Mouse (Mus musculus) kidney, adult 2 months (tissue): ENCODE data around the gene Hoxa11.

Experiments
- CTCF ChIP-seq: fragments of 200-500 bp; conservative IDR thresholded peaks from 2 replicates; pipeline ENCODE4 v1.5.1; 2011; ENCODE audit warnings: low read depth, mild to moderate bottlenecking, control low read depth, low read length, moderate library complexity, mixed read lengths; ENCODE audit not compliant: insufficient read depth, insufficient read length
- POLR2A ChIP-seq: fragments of 200-500 bp; IDR thresholded peaks from one replicate; pipeline ENCODE4 v1.6.1; 2011; ENCODE audit warnings: low read depth, low read length, control low read depth

DNA sequence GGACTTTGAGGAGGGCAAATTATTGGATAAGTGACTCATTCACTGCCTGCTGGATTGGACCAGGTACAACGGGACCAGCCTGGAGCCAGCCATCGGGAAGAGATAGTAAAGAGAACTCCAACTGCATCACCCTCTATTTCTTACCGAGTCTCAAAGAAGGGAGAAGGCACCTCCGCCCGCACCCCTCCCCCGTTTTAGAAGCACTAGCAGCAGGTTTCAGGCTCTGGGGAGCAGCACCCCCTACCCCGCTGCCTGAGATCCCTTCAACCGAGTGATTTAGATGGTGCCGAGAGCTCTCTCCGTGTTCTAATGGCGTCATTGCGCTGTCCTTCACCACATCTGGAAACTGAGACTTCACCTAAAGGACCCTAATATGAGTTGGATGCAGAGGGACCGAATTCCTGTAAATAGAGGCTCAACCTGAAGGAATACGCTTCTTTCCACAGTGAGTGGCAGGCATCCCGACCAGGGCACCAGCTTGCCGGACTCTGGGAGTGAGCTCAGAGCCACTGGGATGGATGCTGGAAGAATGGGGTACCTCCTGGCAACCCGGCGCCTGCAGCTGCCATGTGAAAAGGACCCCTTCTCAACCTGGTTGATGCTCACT lies 19.8 kb upstream of the Hoxa11 start:
- TF ChIP-seq CTCF = no peak
- TF ChIP-seq POLR2A = no peak
